Mouse (Mus musculus): Measurements from ENCODE around the gene 4930404N11Rik. TPM values are rescaled to one million over a fixed set of nuclear protein-coding genes. Genes with fewer than 3 reads are reported as not detected.

Gene 4930404N11Rik
- polyA plus RNA-seq, 1 experiment = 7.8 TPM

DNA sequence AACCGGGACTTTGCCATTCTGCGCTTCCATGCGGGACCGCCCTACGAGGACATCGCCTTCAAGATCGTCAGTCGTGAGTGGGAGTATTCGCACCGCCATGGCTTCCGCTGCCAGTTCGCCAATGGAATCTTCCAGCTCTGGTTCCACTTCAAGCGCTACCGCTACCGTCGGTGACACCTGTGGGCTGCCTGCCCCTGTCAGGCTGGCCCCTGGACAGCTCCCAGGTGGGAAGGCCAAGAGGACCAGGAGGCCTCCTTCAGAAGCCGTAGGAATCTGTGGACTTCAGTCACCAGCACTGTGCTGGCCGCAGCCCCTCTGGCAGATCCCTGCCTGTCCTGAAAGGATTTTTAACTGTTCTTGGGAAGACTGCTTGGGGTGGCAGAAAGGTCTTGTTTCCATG is 39.8 kb downstream of the 4930404N11Rik start:
- 94% methylated on average over 18 of the region's 18 CpGs for WGBS
- H3K4me3 ChIP-seq (ENCODE audit: extremely low read depth, insufficient read depth, insufficient read length) = no peak overlapping the region

DNA sequence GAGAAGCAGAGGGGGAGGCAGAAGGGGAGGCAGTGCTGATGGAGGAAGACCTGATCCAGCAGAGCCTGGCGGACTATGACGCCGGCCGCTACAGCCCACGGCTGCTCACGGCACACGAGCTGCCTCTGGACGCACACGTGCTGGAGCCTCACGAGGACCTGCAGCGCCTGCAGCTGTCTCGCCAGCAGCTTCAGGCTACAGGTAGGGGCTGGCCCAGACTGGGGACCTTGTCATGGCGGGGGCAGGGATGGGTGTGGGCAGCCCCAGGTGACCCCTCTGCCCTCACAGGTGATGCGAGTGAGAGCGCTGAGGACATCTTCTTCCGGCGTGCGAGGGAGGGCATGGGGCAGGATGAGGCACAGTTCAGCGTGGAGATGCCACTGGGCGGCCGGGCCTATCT is 40.4 kb downstream of the 4930404N11Rik start:
- peaks cover 42% of the 10 kb centered on the region for H3K36me3 ChIP-seq (ENCODE audit: control insufficient read depth, insufficient read depth, low read length)
- no peak for TF ChIP-seq POLR2A (IDR thresholded peaks at IDR 0.05; ENCODE audit: low read depth, low read length)
- no peak for TF ChIP-seq CTCF (IDR thresholded peaks at IDR 0.05; ENCODE audit: extremely low read depth, insufficient read depth, insufficient read length, insufficient replicate concordance)
- H3K4me3 ChIP-seq (ENCODE audit: extremely low read depth, insufficient read depth, insufficient read length) = no peak overlapping the region
- H3K27ac ChIP-seq (ENCODE audit: insufficient read depth, low read length) = no peak overlapping the region
- 95% methylated on average over 21 of the region's 21 CpGs for WGBS
- no peaks in the 10 kb centered on the region for H3K27me3 ChIP-seq (ENCODE audit: control insufficient read depth, insufficient read depth, low read length)
- peaks cover 20% of the 10 kb centered on the region; the same call in 1 of the 2 replicates for H3K4me1 ChIP-seq (ENCODE audit: control insufficient read depth, insufficient read depth, insufficient read length)
- DNase-seq (ENCODE audit: low read depth in 1 of 2, low spot score in 2 of 2) = no peak

More for the DNA sequence above, 39.8 kb downstream of the 4930404N11Rik start:
- TF ChIP-seq POLR2A (IDR thresholded peaks at IDR 0.05; ENCODE audit: low read depth, low read length) (no peak), CTCF (IDR thresholded peaks at IDR 0.05; ENCODE audit: extremely low read depth, insufficient read depth, insufficient read length, insufficient replicate concordance) (no peak)
- no peak for DNase-seq (ENCODE audit: low read depth in 1 of 2, low spot score in 2 of 2)
- Histone ChIP-seq H3K27ac (ENCODE audit: insufficient read depth, low read length) (no peak overlapping the region), H3K36me3 (ENCODE audit: control insufficient read depth, insufficient read depth, low read length) (peaks cover 42% of the 10 kb centered on the region), H3K4me1 (ENCODE audit: control insufficient read depth, insufficient read depth, insufficient read length) (peaks cover 26% of the 10 kb centered on the region; the same call in 1 of the 2 replicates), H3K27me3 (ENCODE audit: control insufficient read depth, insufficient read depth, low read length) (no peaks in the 10 kb centered on the region)

DNA sequence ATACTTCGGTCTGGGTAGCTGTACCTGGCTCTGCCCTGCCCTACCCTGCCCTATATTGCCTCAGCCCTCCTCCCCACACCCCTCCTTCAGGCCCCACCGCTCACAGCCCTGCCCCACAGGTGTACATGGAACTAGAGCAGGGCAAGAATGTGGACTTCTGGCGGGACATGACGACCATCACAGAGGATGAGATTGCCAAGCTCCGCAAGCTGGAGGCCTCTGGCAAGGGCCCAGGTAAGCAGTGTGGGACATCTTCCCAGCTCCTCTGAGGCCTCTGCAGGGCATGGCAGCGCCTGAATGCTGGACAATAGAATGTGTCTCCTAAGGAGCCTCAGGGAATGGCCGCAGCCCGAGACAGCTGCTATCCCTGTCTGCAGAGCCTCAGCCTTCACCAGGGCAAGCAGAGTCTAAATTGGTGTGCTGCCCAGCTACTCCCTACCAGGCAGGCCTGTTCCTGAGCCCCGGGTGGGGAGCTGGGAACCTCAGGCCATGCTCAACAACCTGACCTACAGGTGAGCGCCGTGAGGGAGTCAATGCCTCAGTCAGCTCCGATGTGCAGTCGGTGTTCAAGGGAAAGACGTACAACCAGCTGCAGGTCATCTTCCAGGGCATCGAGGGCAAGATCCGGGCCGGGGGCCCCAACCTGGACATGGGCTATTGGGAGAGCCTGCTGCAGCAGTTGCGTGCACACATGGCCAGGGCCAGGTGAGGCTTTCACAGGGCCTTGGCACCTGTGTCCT is 41.7 kb downstream of the 4930404N11Rik start:
- Histone ChIP-seq H3K4me1 (ENCODE audit: control insufficient read depth, insufficient read depth, insufficient read length) (peaks cover 14% of the 10 kb centered on the region; the same call in 1 of the 2 replicates), H3K27ac (ENCODE audit: insufficient read depth, low read length) (no peak overlapping the region), H3K27me3 (ENCODE audit: control insufficient read depth, insufficient read depth, low read length) (no peaks in the 10 kb centered on the region), H3K36me3 (ENCODE audit: control insufficient read depth, insufficient read depth, low read length) (peaks cover 42% of the 10 kb centered on the region), H3K4me3 (ENCODE audit: extremely low read depth, insufficient read depth, insufficient read length) (no peak overlapping the region)
- no peak for DNase-seq (ENCODE audit: low read depth in 1 of 2, low spot score in 2 of 2)
- WGBS = 96% methylated on average over 18 of the region's 18 CpGs
- TF ChIP-seq CTCF (IDR thresholded peaks at IDR 0.05; ENCODE audit: extremely low read depth, insufficient read depth, insufficient read length, insufficient replicate concordance) (no peak), POLR2A (IDR thresholded peaks at IDR 0.05; ENCODE audit: low read depth, low read length) (no peak)

DNA sequence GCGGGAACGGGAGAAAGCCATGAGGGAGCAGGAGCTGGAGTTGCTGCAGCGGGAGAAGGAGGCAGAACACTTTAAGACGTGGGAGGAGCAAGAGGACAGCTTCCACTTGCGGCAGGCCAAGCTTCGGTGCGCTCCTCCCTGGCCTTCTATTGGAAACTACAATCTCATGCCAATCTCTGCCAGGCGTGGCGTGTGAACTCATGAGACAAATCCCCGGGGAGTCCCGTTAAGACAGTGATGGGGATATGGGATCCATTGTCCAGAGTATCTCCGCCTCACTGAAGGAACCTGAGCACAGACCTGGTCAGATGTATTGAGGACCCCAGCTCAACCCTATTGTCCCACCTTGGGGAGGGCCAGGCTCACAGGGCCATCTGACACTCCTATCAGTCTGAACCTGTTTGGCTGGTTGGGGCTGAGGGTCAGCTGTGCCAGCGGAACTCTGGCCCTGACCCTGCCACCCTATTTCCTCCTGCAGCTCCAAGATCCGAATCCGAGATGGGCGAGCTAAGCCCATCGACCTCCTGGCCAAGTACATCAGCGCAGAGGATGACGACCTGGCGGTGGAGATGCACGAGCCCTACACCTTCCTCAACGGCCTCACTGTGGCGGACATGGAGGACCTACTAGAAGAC is 42.4 kb downstream of the 4930404N11Rik start:
- no peak for DNase-seq (ENCODE audit: low read depth in 1 of 2, low spot score in 2 of 2)
- Histone ChIP-seq H3K4me1 (ENCODE audit: control insufficient read depth, insufficient read depth, insufficient read length) (peaks cover 9% of the 10 kb centered on the region; the same call in 1 of the 2 replicates), H3K4me3 (ENCODE audit: extremely low read depth, insufficient read depth, insufficient read length) (no peak overlapping the region), H3K36me3 (ENCODE audit: control insufficient read depth, insufficient read depth, low read length) (peaks cover 42% of the 10 kb centered on the region), H3K27ac (ENCODE audit: insufficient read depth, low read length) (no peak overlapping the region), H3K27me3 (ENCODE audit: control insufficient read depth, insufficient read depth, low read length) (no peaks in the 10 kb centered on the region)
- TF ChIP-seq POLR2A (IDR thresholded peaks at IDR 0.05; ENCODE audit: low read depth, low read length) (no peak), CTCF (IDR thresholded peaks at IDR 0.05; ENCODE audit: extremely low read depth, insufficient read depth, insufficient read length, insufficient replicate concordance) (no peak)
- 95% methylated on average over 23 of the region's 23 CpGs for WGBS

DNA sequence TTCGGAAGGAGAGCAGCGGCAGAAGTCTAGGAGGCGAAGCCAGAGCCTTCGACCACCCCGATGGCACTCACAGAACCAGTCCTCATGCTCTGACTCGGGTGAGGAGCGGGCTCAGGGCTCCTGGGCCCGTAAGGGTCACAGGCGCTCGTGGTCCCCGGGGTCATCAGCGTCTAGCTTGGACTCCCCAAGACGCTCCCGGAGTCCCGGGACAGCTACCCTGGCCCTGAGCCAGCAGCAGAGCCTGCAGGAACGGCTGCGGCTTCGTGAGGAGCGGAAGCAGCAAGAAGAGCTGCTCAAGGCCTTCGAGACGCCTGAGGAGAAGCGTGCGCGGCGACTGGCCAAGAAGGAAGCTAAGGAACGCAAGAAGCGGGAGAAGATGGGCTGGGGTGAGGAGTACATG is 43.2 kb downstream of the 4930404N11Rik start:
- WGBS = 91% methylated on average over 27 of the region's 27 CpGs
- Histone ChIP-seq H3K4me3 (ENCODE audit: extremely low read depth, insufficient read depth, insufficient read length) (no peak overlapping the region), H3K27me3 (ENCODE audit: control insufficient read depth, insufficient read depth, low read length) (no peaks in the 10 kb centered on the region), H3K36me3 (ENCODE audit: control insufficient read depth, insufficient read depth, low read length) (peaks cover 44% of the 10 kb centered on the region), H3K4me1 (ENCODE audit: control insufficient read depth, insufficient read depth, insufficient read length) (peaks cover 9% of the 10 kb centered on the region; the same call in 1 of the 2 replicates), H3K27ac (ENCODE audit: insufficient read depth, low read length) (no peak overlapping the region)
- TF ChIP-seq POLR2A (IDR thresholded peaks at IDR 0.05; ENCODE audit: low read depth, low read length) (no peak), CTCF (IDR thresholded peaks at IDR 0.05; ENCODE audit: extremely low read depth, insufficient read depth, insufficient read length, insufficient replicate concordance) (no peak)
- no peak for DNase-seq (ENCODE audit: low read depth in 1 of 2, low spot score in 2 of 2)

DNA sequence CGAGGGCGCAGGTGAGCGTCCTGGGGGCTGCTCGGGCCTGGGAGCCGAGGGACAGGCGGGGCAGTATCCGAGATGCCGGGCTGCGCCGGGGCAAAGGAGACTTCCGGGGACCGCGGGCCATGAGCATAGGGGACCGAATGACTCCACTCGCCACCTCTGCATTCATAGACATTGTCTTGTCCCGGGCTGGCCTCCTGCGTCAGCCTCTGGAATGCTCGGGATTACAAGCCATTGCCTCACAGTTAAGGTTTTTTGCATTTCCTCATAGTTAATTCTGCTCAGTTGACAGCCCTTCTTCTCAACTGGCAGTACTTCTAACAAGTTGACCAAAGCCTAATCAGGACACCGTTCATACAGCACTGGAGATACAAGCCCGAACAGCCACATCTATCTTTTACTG is 44.2 kb downstream of the 4930404N11Rik start:
- TF ChIP-seq CTCF (IDR thresholded peaks at IDR 0.05; ENCODE audit: extremely low read depth, insufficient read depth, insufficient read length, insufficient replicate concordance) (no peak), POLR2A (IDR thresholded peaks at IDR 0.05; ENCODE audit: low read depth, low read length) (no peak)
- H3K36me3 ChIP-seq (ENCODE audit: control insufficient read depth, insufficient read depth, low read length) = peaks cover 42% of the 10 kb centered on the region
- H3K27ac ChIP-seq (ENCODE audit: insufficient read depth, low read length) = peak overlapping the region; percentile 88
- no peaks in the 10 kb centered on the region for H3K27me3 ChIP-seq (ENCODE audit: control insufficient read depth, insufficient read depth, low read length)
- no peak for DNase-seq (ENCODE audit: low read depth in 1 of 2, low spot score in 2 of 2)
- H3K4me1 ChIP-seq (ENCODE audit: control insufficient read depth, insufficient read depth, insufficient read length) = peaks cover 9% of the 10 kb centered on the region; the same call in 1 of the 2 replicates
- WGBS = 2% methylated on average over 20 of the region's 20 CpGs
- peak overlapping the region; percentile 73 for H3K4me3 ChIP-seq (ENCODE audit: extremely low read depth, insufficient read depth, insufficient read length)

Data from spleen, adult 2 months (tissue).